Mouse (Mus musculus) thymus, postnatal 36 days (tissue): ENCODE results near the gene Tacr2.

Experiments used
- DNase-seq, 2 experiments: peaks; one replicate each; pipeline ENCODE4 v3.0.0; 2022; ENCODE audit warnings: mixed read lengths in 2 of 2

The Tacr2 gene

GRCm38 (mm10) chr10:62306483-62306882 is 54.2 kb downstream of the Tacr2 start:
- DNase-seq = peak; percentile 15 to 22

- DNase-seq = no peak
These were observed 56.8 kb downstream of the Tacr2 start for GRCm38 (mm10) chr10:62308896-62309491.

- DNase-seq = no peak
These were observed 57.4 kb downstream of the Tacr2 start for GRCm38 (mm10) chr10:62309593-62309992.

- DNase-seq = no peak
These were observed 58.2 kb downstream of the Tacr2 start for GRCm38 (mm10) chr10:62310259-62311039.

GRCm38 (mm10) chr10:62311464-62311863 is 59.2 kb downstream of the Tacr2 start:
- no peak for DNase-seq

GRCm38 (mm10) chr10:62313140-62313539 is 60.9 kb downstream of the Tacr2 start:
- DNase-seq = no peak

GRCm38 (mm10) chr10:62313885-62314424 is 61.7 kb downstream of the Tacr2 start:
- DNase-seq = no peak
